Mouse (Mus musculus) gastrocnemius, postnatal 10 days (tissue): ENCODE measurements around the gene Thsd4. TPM values are rescaled to one million over a fixed set of nuclear protein-coding genes. Genes with fewer than 3 reads are reported as not detected.

ENCODE experiments used
- DNase-seq: peaks from one replicate; pipeline ENCODE4 v3.0.0; 2021; ENCODE audit warnings: mixed read lengths
- total RNA-seq, 2 experiments: library from RNA; stranded (reverse); gene quantifications; 2 replicates each; pipeline ENCODE4 v1.2.3; 2021

The Thsd4 gene
- total RNA-seq, 2 experiments from 2014 or later = 5.9 to 9.1 TPM

DNA sequence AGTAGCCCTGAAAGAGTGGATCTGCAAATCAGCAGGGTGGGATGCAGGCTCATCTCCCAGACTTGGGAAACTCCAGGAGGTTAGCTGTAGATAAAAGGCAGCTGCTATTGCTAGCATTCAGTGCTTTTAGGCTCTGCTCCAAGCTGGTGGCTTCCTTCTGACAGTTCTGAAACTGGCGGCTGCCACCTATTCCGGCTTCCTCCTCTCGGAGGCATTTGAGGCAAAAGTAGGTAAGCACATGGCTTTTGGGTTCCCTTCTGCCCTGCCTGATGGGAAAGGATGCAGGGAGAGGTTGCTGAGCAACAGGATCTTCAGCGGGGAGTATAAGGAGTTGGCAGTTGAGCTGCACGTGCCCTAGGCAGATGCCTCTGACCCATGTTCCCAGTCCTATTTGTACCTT, 65.2 kb downstream of the Thsd4 start:
- DNase-seq = no peak

DNA sequence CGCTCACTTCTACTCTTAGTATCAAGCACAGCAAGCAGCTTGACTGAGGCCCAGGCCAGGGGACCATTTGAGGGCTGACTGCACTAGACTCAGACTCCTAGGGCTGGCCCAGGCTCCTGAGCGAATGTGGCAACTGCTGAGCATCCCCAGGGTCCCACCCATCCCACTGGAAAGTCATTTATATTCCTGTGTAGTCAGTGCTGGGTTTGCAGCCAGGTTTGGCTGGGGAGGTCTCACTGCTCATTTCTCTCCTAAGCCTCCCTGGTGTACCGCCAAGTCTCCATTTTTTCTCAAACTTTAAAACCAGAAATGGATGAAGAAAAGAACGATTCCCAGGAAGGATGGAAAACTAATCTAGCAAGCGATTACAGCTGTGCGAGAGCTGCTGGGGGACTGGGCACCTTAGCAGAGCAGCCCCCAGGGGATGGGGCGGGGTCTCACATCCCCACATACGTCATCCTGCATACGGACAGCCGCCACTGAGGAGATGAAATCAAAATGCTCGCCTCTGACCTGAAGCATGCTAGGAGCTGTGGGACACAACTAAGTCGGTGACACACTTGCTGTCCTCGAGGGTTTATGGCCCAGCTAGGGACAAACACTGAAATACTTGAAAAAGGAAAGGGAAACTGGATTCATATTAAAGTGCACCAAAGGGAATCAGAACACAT, 67.3 kb downstream of the Thsd4 start:
- peak; percentile 40 for DNase-seq

DNA sequence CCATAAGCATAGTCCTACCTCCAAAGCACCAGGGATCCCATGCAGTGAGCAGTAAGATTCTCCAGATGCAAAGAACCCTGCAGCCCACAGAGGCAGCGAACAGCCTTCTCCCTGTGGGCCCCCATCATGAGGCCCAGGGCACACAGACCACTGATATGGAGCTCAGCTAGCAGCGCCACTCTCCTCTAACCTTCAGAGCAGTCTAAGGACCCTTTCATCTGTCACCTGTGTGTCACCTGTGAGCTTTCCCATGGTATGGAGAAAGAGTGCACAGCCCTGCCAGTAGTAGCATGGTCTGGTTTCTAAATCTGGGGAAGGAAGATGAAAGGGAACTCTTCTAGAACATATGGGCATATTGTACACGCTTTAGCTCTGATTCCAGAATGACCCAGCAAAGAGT, 72.3 kb downstream of the Thsd4 start:
- no peak for DNase-seq

DNA sequence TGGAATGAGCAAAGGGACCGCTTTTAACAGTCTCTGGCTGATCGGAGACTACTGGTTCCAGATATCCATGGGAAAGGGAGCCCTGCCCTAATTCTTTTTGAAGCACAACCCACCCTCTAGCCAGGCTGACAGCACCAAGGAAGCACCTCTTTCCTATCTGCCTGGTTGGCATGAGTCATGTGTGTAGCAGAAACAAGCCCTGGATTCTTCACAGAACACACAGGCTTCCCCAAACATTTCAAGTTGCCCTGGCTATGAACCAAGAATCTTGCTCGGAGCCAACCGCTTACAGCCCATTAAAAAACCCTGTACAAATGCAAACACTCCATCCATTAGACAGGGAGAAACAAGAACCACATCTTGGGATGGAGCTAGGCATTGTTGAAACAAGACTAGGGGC, 76.0 kb downstream of the Thsd4 start:
- DNase-seq = no peak

DNA sequence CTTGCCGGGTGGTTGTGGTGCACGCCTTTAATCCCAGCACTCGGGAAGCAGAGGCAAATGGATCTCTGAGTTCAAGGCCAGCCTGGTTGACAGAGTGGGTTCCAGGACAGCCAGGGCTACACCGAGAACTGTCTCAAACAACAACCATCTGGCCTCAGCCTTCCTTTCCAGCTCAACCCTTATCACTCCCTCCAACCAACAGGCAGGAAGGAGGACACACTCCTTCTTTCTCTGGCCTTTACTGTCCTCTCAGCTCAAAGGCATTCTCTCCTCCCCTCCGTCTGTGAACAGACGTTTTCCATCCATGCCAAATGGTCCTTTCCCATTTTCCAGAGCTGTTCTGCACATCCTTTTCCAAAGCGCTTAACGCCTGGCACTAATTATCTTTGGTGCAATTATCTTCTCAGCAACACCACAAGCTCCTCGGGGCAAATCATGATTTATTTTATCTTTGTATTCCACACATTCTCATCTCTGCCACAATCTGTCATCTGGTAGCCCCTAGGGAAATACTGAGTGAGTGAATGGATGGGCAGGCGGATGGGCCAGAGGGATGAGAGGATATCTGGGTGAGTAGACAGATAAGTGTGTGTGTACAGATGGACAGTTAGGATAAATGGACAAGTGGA, 80.5 kb downstream of the Thsd4 start:
- DNase-seq = no peak

DNA sequence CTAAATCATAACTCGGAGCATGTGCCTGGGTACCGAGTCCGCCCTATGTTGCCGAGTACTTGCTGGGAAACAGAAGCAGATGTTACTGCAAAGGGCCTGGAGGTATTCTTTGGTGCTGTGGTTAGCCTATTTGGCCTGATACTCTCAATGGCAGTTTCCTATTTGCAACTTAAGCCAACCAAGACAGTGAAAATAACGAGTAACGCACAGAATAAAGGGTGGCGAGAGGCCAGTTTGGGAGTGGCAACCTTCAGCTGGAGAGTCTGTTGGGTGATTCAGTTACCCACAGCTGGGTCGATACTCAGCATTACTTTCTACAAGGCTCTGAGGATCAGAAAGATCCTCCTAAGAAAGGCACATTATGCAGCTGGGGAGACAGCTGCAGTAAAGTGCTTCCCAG, 81.3 kb downstream of the Thsd4 start:
- no peak for DNase-seq

DNA sequence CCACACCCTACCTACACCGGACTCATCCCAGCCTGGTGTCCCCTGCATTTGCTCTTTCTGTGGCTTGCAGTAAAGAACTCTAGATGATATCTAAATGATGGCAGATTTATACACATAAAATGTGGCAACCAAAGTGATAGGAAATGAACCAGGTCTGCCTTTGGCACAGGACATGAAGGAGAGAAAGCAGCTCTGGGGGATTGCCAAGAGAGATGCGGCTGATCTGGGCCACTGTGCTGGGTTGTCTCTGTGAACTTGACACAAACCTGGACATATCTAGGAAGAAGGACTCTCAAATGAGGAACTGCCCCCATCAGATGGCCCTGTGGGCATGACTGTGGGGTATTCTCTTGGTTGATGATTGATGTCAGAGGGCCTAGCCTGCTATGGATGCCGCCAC, 85.6 kb downstream of the Thsd4 start:
- DNase-seq = no peak

DNA sequence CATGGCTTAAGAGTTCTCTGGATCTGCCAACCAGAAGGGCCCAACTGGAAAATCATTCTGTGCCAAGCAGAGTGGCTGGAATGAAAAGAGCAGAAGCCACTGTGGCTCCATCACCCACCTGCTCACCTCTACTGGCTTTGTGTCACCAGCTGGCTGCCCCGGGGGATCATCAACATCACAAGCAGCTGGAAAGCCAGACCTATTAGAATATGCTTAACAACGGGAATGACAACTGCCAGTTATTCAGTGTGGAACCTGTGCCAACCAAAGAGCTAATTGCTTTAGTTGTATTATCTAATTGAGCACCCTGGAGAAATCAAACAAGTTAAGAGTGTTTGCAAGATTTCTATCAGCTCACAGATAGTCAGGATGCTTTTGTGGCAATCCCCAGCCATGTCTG, 87.8 kb downstream of the Thsd4 start:
- no peak for DNase-seq

DNA sequence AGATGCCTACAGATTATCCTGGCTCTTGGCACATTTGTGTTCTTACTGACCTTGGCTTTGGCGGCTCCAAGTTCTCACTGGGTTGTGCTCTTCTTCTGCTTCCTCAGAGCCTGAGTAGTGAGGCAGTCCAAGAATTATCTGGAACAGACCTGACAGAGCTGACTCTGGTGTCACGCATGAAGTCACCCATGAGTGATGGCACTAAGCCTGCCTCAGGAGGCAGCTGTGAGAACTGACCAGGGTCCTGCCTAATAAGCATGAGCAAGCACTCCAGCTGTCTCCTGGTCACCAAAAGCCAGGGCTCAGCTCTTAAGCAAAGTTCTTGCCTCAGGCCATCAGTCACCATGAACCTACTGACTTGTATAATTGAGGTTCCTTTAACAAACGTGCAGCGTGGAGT, 89.9 kb downstream of the Thsd4 start:
- DNase-seq = no peak

DNA sequence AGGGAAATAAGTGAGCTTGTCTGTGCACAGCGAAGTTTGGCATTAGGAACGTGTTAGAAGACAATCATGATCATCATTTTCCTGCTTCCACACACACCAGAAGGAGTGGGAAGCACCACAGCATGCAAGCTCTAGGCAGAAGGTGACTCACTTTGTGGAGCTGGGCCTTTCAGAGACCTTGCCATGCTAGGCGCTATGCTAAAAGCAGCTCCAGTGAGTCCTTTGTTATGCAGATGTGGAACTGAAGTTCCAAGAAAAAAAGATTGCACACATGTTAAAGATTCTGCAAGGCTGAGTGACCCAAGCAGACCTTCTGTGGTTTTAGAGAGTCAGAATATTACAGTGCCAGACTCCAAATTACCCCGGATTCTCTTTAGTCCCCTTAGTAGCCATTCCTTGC, 91.8 kb downstream of the Thsd4 start:
- DNase-seq = no peak

DNA sequence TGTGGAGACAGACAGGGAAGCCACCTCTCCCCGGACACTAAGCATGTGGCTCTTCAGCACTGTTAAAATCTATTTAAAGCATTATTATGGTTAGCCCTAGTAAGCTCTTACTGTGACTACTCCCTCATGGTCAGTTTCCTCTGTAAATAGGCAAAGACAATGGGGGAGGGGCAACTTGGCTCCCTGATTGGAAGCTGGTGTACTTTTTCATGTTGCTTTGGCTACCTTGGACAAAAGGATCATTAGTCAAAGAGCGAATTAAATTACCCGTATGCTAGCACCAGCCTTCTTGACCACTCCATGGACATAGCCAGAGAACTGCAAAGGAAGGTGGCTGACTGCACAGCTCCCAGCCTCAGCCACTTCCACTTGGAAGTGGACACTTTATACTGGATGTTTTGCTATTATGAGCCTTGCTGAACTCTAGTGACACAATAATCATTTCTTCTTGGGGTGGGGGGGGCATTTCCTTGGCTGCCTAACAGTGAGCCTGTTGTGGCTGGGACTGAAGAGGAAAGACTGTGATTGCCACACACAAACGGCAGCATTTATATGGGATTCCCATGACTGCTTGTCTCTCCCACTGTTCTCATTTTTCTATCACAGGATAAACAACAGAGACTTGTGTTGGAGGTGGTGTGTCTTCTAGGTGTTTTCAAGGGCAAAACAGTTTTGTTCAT, 107.6 kb downstream of the Thsd4 start:
- DNase-seq = no peak

DNA sequence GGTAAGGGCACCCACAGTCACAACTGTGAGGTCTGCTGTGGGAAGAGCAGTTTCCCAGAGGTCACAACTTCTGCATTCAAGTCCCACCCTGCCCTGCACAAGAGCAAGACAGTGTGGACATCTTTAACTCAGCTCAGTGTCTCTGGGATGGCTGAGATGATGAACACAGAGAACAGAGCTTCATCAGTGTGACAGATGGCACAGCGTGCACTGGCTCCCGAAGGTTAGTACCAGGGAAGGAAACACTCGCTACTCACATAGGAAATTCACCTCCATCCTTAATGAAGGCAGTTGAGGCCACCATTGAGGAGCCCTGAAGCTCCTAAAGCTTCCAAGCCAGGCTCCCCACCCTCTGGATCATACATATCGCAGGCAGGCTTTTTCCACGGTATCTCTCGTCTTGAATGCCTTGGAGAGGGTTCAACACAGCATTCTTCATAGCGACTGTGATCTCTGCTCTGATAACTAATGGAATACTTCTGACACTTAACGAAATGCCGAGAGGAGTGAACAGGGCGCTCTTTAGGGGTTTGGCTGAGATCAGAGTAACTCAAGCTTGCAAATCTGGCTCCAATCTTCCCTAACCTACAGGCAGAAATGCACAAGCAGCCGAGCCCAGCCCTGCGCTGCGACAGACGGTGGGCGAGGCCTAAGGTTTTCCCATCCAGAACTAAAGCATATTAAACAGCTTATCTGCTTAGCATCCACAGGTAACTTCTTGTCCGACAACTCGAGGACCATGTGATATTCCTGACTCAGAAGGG, 110.8 kb downstream of the Thsd4 start:
- no peak for DNase-seq

DNA sequence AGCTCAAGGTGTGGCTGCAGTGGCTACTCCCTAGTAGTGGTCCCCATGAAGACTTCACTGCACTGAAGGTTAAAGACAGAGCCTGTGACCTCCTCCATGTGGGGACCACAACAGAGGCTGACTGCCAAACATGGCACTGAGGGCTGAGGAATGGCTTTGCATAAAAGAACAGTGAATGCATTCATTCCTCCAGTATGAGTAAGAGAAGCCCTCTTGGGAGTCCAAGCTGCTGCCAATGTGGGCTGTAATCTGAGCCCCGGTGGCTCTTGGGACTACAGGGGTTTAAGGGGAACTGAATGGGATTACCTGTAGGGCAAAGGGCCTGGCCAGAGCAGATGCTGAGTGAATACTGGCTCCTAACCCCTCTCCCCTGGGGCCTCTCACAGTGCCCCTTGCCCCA, 114.5 kb downstream of the Thsd4 start:
- DNase-seq = peak; percentile 12

DNA sequence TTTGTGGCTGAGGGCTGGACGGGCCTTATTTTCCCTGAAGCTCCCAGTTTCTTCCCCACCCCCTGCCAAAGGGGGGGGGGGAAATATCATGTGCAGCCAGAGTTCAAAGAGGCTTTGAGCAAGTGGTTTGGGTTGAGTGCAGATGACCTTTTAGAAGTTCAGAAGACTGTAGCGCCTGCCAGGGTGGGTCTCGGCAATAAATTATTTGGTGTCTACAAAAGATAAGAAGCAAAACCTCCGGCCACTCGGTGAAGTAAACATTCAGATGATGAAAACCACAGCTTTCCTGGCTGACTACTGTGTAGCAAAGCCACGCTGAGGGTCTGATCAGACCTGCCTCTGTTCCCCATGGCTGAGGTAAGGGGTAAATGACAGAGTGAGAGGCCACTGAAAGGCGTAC, 116.1 kb downstream of the Thsd4 start:
- no peak for DNase-seq

DNA sequence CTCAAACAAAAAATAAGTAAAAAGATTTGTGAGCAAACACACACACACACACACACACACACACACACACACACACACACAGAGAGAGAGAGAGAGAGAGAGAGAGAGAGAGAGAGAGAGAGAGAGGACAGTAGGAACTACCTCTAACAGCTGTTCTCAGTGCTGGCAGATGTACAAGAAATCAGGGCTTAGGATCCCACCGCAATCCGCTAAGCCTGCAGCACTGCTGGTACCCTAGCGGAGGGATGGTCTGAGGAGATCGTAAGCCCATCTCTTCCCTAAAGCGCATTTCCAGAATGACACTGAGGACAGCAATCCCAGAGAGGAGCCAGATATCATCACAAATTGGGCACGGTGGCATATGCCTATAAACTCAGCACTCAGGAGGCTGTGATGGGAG, 119.2 kb downstream of the Thsd4 start:
- no peak for DNase-seq

DNA sequence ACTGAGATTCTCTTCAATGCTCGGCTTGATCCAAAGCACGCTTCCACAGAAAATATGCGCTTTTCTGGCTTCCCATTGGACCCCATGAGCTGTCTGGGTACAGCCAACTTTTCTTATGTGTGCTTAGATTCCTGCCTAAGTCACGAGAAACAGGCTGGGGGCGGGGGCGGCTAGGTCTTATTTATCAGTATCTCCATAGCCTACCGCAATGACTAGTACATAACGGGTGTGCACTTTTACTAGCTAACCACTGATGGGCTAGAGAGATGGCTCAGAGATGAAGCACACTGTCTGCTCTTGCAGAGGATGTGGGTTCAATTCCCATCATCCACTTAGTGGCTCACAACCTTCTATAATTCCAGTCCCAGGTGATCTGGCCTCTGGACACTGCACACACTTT, 121.8 kb downstream of the Thsd4 start:
- DNase-seq = no peak

DNA sequence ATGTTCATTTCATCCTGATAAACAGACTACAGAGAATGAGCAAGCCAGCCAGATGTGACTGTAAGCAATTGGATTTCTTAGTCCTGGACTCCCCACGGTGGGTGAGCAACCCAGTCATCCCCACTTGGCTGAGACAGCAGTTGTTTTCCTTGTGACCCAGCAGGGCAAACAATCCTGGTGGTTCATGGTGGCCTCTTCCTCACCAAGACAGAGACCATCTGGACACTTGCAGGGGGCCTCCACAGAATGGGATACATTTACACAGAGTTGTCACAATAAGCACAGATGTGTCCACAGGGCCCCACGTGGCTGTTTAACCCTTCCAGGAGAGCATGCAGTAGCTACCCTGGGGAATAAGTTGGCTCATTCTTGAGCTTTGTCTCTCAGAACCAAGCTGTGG, 123.8 kb downstream of the Thsd4 start:
- DNase-seq = no peak

DNA sequence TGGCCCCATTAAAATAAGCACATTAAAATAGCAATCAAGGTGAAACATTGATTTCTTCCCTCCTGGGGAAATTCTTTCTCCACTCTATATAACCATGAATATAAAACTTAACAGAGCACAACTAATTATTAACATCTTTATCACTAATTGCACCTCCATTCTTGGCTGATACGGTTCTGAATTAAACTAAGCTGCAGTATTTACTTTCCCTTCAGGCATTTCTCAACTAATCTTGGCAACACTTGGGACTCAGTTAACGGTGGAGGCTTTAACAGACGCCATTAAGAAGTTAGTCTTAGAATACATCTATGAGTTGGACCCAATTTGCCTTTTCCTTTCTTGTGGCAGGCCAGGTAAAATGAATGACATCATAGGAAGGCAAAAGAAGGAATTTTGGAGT, 125.8 kb downstream of the Thsd4 start:
- no peak for DNase-seq

DNA sequence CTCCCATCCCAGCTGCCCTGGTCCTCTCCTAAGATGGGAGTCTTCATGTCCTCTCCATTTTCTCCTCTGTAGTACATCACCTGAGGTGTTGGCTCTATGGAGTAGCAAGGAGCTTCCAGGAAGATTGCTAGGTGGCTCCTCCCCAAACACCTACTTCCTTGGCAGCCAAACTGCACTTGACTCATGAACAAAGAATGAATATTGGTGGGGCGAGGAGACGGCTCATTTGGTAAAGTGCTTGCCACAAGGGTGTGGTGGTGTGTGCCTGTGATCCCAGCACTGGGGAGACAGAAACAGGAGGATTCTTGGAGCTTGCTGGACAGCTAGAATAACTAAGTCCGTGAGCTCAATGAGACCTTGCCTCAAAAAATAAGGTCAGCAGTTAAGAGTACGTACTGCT, 128.9 kb downstream of the Thsd4 start:
- DNase-seq = no peak

DNA sequence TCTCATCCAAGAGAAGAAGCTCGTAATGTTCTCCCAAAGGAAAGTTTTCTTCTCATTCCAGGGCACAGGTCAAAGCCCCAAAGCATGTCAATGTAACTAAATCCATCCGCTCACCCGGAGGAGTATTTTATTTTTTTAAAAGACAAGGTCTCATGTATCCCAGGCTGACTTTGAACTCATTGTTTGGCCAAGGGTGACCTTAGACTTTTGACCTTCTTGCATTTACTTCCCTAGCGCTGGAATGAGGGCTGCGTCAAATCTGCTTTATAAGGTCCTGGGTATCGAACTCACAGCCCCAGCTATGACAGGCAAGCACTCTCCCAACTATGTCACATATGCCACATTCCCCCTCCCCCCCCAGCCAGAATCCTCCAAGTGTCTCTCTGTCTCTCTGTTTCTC, 137.1 kb downstream of the Thsd4 start:
- no peak for DNase-seq

DNA sequence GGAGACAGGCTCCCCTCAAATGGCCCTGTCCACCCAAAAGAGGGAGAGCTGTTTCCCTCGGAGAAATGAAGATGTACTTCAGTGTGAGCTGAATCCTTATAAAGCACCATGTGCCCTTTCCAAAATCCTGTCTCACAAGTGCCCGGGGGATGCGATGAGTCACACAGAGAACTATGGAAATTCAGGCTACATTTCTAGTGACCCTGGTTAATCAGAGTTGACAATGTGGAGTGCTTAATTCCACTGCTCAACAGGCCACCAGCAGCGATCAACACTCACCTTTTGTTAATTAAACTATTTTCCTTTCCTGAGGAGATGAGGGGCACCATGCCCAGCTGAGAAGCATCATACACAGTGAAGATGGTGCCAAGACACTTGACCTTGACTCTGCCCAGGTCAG, 138.9 kb downstream of the Thsd4 start:
- no peak for DNase-seq

DNA sequence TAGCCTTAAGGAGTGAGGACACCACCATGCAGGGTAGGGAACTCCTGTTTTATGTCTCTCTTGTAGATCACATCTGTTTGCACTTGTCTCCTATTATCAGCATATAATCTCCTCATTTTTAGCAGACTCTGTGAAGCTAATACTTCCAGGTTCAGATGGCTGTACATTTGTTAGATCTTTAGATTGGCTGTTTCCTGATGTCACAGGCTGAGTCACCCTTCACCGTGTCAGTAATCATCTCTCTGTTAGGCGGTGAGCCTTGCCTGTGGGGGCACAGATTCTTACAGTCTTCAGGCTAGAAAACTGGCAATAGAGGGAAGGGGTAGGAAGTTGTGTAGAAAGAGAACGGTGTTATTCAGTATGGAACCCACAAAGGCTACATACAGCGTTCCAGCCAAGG, 139.3 kb downstream of the Thsd4 start:
- no peak for DNase-seq

DNA sequence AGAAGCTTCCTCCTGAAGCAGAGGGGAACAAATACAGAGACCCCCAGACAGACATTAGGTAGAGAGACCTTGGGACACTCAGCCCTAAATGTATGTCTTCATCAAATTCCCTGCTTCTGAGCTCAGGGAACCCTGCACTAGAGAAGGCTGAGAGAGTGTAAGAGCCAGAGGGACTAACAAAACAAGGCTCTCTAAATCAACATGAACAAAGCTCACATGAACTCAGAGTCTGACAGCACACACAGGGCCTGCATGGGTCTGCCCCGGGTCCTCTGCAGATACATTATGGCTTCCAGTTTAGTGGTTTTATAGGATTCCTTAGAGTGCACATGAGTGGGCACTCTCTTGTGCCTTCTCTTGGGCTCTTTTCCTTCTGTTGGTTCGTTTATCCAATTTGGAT, 140.8 kb downstream of the Thsd4 start:
- no peak for DNase-seq
